Mouse (Mus musculus) brain, embryonic 14.5 days (tissue): ENCODE measurements around the gene Tnrc18.
A peak's percentile ranks its signal among the peaks of the same experiment; 100 is the strongest.

Source experiments
- CTCF ChIP-seq: fragments of 200-500 bp; IDR thresholded peaks from 2 replicates; pipeline ENCODE4 v1.5.1; 2012; ENCODE audit warnings: inconsistent platforms, mild to moderate bottlenecking, moderate library complexity, borderline replicate concordance; ENCODE audit not compliant: insufficient read depth, insufficient read length; ENCODE audit errors: extremely low read depth
- POLR2A ChIP-seq: fragments of 200-500 bp; IDR thresholded peaks from 2 replicates; pipeline ENCODE4 v1.6.1; 2012; ENCODE audit warnings: mild to moderate bottlenecking, inconsistent platforms, borderline replicate concordance; ENCODE audit not compliant: poor library complexity, insufficient read depth, insufficient read length, severe bottlenecking; ENCODE audit errors: extremely low read depth

DNA sequence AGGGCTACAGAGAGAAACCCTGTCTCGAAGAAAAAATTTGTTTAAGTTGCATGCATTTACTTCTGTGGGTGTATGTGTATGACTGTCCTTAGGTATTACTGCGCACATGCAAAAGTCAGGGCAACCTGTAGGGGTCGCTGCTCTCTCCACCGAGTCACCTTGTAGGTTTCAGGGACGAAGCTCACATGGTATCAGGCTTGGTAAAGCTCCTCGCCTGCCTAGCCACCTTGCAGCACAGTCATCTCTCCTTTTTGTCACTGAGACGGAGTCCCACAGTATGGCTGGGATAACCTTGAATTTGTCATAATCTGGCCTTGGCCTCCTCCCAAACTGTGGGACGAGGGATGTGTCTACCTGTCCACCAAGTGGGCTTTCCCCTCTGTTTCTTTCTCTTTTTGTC, 27.0 kb upstream of the Tnrc18 start:
- TF ChIP-seq POLR2A (no peak), CTCF (peak; percentile 40; the same call in 1 of the 2 replicates)
